Mouse (Mus musculus): ENCODE measurements around the gene Rasgrp4.

DNA sequence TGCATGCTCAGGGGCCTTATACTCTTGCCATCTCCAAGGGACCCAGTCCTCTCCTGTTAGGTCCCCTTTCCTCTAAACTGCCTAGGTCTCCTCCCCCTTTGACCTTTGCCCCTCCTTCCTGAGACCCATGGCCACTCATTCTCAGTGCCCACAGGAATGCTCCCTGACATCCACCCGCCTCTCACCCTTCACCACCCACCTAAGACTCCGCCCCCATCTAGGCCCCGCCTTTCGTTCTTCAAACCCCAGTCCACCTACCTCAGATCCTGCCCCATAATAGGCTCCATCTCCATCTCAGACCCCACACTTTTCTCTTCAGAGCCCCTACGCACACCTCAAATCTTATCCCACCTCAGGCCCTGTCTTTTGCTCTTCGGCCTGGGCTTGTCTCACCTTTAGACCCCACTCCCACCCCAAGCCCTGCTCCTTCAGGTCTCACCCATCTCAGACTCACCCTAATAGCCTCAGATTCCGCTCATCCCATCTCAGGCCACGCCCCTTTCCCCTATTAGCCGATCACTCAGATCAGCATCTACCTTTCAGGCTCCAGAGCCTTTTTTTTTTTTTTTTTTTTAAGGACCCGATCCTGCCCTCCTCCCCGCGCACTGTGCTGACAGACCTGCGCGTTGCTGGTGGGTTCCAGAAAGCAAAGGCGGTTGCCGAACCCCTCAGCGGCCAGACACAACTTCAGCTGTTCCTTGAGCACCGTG, 16.4 kb upstream of the Rasgrp4 start:
- TF ChIP-seq ZNF384 (IDR thresholded peaks at IDR 0.05; ENCODE audit: low read depth, low read length) (peak; percentile 73), HCFC1 (IDR thresholded peaks at IDR 0.05; ENCODE audit: borderline replicate concordance, insufficient read depth, low read length) (no peak), MAFK (IDR thresholded peaks at IDR 0.05; ENCODE audit: insufficient read depth, low read depth, low read length) (no peak), CHD2 (IDR thresholded peaks at IDR 0.05; ENCODE audit: low read depth, low read length) (no peak)
